Mouse (Mus musculus) midbrain, embryonic 15.5 days (tissue): ENCODE measurements around the gene Rfc2. TPM values are rescaled to one million over a fixed set of nuclear protein-coding genes. Genes with fewer than 3 reads are reported as not detected.
"Not testable (repeated sequence)": the region's sequence is repeated elsewhere in the genome, so short reads cannot be mapped to it uniquely, and the experiment has no call there.

Experiments
- ATAC-seq: fragments of 200-750 bp; cut with Nextera tagmentation; replicated peaks from 2 replicates; pipeline ENCODE4 v1.8.0; 2017; ENCODE audit warnings: moderate TSS enrichment
- H3K27ac ChIP-seq: fragments of 300-500 bp; sonication (generic); 2 replicates; pipeline ENCODE4 v1.5.1; 2015; ENCODE audit warnings: mild to moderate bottlenecking, inconsistent platforms
- H3K27me3 ChIP-seq: fragments of 300-500 bp; sonication (generic); replicated peaks from 2 replicates; pipeline ENCODE4 v1.6.1; 2015; ENCODE audit warnings: inconsistent platforms
- H3K36me3 ChIP-seq: fragments of 300-500 bp; sonication (generic); replicated peaks from 2 replicates; pipeline ENCODE4 v1.6.1; 2015; ENCODE audit warnings: inconsistent platforms
- H3K4me1 ChIP-seq: fragments of 300-500 bp; sonication (generic); 2 replicates; pipeline ENCODE4 v1.6.1; 2015; ENCODE audit warnings: inconsistent platforms
- H3K4me2 ChIP-seq: fragments of 300-500 bp; sonication (generic); 2 replicates; pipeline ENCODE4 v1.6.1; 2015; ENCODE audit warnings: inconsistent platforms, mild to moderate bottlenecking, moderate library complexity
- H3K4me3 ChIP-seq: fragments of 300-500 bp; sonication (generic); 2 replicates; pipeline ENCODE4 v1.5.1; 2015; ENCODE audit warnings: mild to moderate bottlenecking, inconsistent platforms
- H3K9ac ChIP-seq: fragments of 300-500 bp; sonication (generic); 2 replicates; pipeline ENCODE4 v1.6.1; 2015; ENCODE audit warnings: mild to moderate bottlenecking, inconsistent platforms
- H3K9me3 ChIP-seq: fragments of 300-500 bp; sonication (generic); 2 replicates; pipeline ENCODE4 v1.6.1; 2016; ENCODE audit warnings: inconsistent platforms
- WGBS: fragments of 180-500 bp; shearing (Covaris S2); methylation state at CpG from one replicate; pipeline ENCODE4 v1.1.7; 2015; ENCODE audit warnings: mixed read lengths; 5-methylcytosine and 5-hydroxymethylcytosine counted together
- microRNA-seq: library from miRNA; unstranded; fragments of <30 nt; microRNA quantifications from one replicate; pipeline ENCODE4, GENCODE M21; 2016
- polyA plus RNA-seq: library from polyadenylated mRNA; unstranded; fragments of >200 nt; fragmentation: Nextera tagmentation; extraction: Ambion mirVana; gene quantifications from 2 replicates; pipeline ENCODE4 v1.2.1, GENCODE M21; 2015

Gene Rfc2
- polyA plus RNA-seq, 1 experiment from 2014 or later = 191 TPM

GRCm38 (mm10) chr5:134644121-134644520 lies 63.0 kb downstream of the Rfc2 start:
- no peaks in the 10 kb centered on the region for H3K36me3 ChIP-seq
- no peak overlapping the region for H3K27ac ChIP-seq
- H3K4me3 ChIP-seq = no peak overlapping the region
- no peaks in the 10 kb centered on the region for H3K27me3 ChIP-seq
- 79% methylated on average over 1 of the region's 1 CpGs for WGBS
- no peak for ATAC-seq
- H3K4me2 ChIP-seq = no peak overlapping the region
- H3K9me3 ChIP-seq = no peaks in the 10 kb centered on the region
- H3K9ac ChIP-seq = no peak overlapping the region
- H3K4me1 ChIP-seq = 0 out of 2 replicates have a peak, but pooled peaks cover 3% of the 10 kb centered on the region

- H3K27ac ChIP-seq = no peak overlapping the region
- H3K9me3 ChIP-seq = no peaks in the 10 kb centered on the region
- no peaks in the 10 kb centered on the region for H3K27me3 ChIP-seq
- no peak for ATAC-seq
- WGBS = 79% methylated on average over 8 of the region's 8 CpGs
- no peak overlapping the region for H3K9ac ChIP-seq
- no peak overlapping the region for H3K4me3 ChIP-seq
- H3K4me1 ChIP-seq = 0 out of 2 replicates have a peak, but pooled peaks cover 2% of the 10 kb centered on the region
- no peaks in the 10 kb centered on the region for H3K36me3 ChIP-seq
- H3K4me2 ChIP-seq = no peak overlapping the region
These were observed 63.5 kb downstream of the Rfc2 start for GRCm38 (mm10) chr5:134644643-134645118.

- H3K36me3 ChIP-seq = no peaks in the 10 kb centered on the region
- no peak overlapping the region for H3K4me2 ChIP-seq
- no peak overlapping the region for H3K9ac ChIP-seq
- WGBS = 76% methylated on average over 4 of the region's 4 CpGs
- H3K4me3 ChIP-seq = no peak overlapping the region
- no peak overlapping the region for H3K27ac ChIP-seq
- no peaks in the 10 kb centered on the region for H3K4me1 ChIP-seq
- H3K9me3 ChIP-seq = no peaks in the 10 kb centered on the region
- no peak for ATAC-seq
- no peaks in the 10 kb centered on the region for H3K27me3 ChIP-seq
These were observed 65.3 kb downstream of the Rfc2 start for GRCm38 (mm10) chr5:134646461-134646860.

- ATAC-seq = no peak
- Histone ChIP-seq H3K27me3 (no peaks in the 10 kb centered on the region), H3K9me3 (no peaks in the 10 kb centered on the region), H3K4me2 (no peak overlapping the region), H3K36me3 (no peaks in the 10 kb centered on the region), H3K4me1 (no peaks in the 10 kb centered on the region), H3K4me3 (no peak overlapping the region), H3K27ac (no peak overlapping the region), H3K9ac (no peak overlapping the region)
- WGBS = 83% methylated on average over 2 of the region's 2 CpGs
These were observed 66.2 kb downstream of the Rfc2 start for GRCm38 (mm10) chr5:134647394-134647793.

GRCm38 (mm10) chr5:134648976-134649375 lies 67.8 kb downstream of the Rfc2 start:
- not testable (repeated sequence) for H3K27me3 ChIP-seq, ATAC-seq, H3K36me3 ChIP-seq, H3K4me3 ChIP-seq, H3K9ac ChIP-seq, H3K27ac ChIP-seq, H3K9me3 ChIP-seq, H3K4me1 ChIP-seq, H3K4me2 ChIP-seq
- 77% methylated on average over 4 of the region's 4 CpGs for WGBS

- Histone ChIP-seq H3K36me3 (no peaks in the 10 kb centered on the region), H3K4me1 (no peaks in the 10 kb centered on the region), H3K27me3 (no peaks in the 10 kb centered on the region), H3K4me3 (no peak overlapping the region), H3K9ac (no peak overlapping the region), H3K4me2 (no peak overlapping the region), H3K9me3 (no peaks in the 10 kb centered on the region), H3K27ac (no peak overlapping the region)
- WGBS = 59% methylated on average over 5 of the region's 5 CpGs
- ATAC-seq = no peak
These were observed 69.8 kb downstream of the Rfc2 start for GRCm38 (mm10) chr5:134650926-134651325.

Small RNA genes within 50 kb of the gene (microRNA-seq; reads per million reads assigned to microRNA genes)
- not detected for gene Mir7228

Other genes starting within 250 kb of the Rfc2 start
- 89.0 and 90.2 TPM in 2 replicates for gene Gtf2ird1, start 124.7 kb upstream of the Rfc2 start, polyA plus RNA-seq
- gene Clip2, start 28.9 kb upstream of the Rfc2 start, polyA plus RNA-seq = 16.1 and 16.9 TPM in 2 replicates
- 0.64 and 0.98 TPM in 2 replicates for gene Syna, start 21.2 kb upstream of the Rfc2 start, polyA plus RNA-seq
- 3.0 and 3.5 TPM in 2 replicates for gene Lat2, start 33.7 kb downstream of the Rfc2 start, polyA plus RNA-seq
- gene Eif4h, start 58.1 kb downstream of the Rfc2 start, polyA plus RNA-seq = 343 and 356 TPM in 2 replicates
- gene Limk1, start 107.2 kb downstream of the Rfc2 start, polyA plus RNA-seq = 21.6 and 25.1 TPM in 2 replicates
- gene Eln, start 166.0 kb downstream of the Rfc2 start, polyA plus RNA-seq = 8.7 and 9.3 TPM in 2 replicates